Mouse (Mus musculus): Measurements from ENCODE around the gene Miga2.
"Not testable (repeated sequence)": the region's sequence is repeated elsewhere in the genome, so short reads cannot be mapped to it uniquely, and the experiment has no call there.

Gene Miga2

GRCm38 (mm10) chr2:30399191-30400171 is 35.4 kb downstream of the Miga2 start:
- DNase-seq: peak; percentile 75 to 80

GRCm38 (mm10) chr2:30401581-30401980 is 37.5 kb downstream of the Miga2 start:
- DNase-seq: no peak

DNA sequence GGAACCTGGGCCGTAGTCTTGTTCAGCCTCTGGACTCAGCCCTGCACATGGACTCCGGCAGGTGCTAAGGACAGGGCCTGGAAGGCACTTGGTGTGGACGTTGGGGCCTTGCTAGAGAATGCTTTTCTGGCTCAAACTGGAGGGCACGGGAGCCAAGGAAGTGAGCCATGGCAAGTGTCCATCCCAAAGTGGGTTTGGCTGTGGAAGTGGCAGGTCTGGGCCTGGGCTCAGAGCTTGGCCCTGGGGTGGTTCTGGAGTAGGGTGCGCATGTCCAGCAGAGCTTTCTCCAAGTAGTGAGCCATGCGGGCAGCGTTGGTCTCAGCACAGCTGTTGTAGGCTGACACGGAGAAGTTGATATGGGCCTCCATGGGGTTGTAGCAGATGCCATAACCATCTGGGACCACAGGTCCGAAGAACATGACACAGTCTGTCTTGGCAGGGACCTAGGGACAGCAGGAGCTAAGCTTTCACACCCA is 38.4 kb downstream of the Miga2 start:
- DNase-seq: peak; percentile 59 to 60

- no peak for DNase-seq
Observed at GRCm38 (mm10) chr2:30402843-30403242, 38.8 kb downstream of the Miga2 start.

GRCm38 (mm10) chr2:30403870-30404269 is 39.8 kb downstream of the Miga2 start:
- peak in 1 of 2 experiments; percentile 40 for DNase-seq

DNA sequence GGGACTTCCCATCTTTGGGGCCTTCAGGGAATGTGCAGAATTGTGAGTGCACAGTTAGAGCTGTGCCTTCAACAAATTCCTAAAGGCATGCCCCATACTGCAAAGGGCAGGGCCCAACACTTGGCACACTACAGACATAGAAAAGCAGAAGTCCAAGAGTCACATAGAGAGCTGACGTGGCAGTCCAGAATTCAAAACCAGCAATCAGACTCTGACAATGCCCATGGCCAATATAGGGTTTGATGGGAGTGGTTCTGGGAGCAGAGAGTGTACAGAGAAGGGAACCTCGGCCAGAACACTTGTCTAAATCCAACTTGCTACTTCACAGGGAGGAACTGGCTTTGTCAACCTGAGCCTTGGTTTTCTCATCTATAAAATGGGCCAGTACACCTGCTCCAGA is 43.2 kb downstream of the Miga2 start:
- DNase-seq: no peak

GRCm38 (mm10) chr2:30407778-30408177 is 43.7 kb downstream of the Miga2 start:
- DNase-seq: no peak

- no peak for DNase-seq
Observed at GRCm38 (mm10) chr2:30408452-30409100, 44.5 kb downstream of the Miga2 start.

GRCm38 (mm10) chr2:30409454-30410176 is 45.6 kb downstream of the Miga2 start:
- no peak for DNase-seq

GRCm38 (mm10) chr2:30413038-30413973 is 49.3 kb downstream of the Miga2 start:
- DNase-seq: peak; percentile 31 to 32

DNA sequence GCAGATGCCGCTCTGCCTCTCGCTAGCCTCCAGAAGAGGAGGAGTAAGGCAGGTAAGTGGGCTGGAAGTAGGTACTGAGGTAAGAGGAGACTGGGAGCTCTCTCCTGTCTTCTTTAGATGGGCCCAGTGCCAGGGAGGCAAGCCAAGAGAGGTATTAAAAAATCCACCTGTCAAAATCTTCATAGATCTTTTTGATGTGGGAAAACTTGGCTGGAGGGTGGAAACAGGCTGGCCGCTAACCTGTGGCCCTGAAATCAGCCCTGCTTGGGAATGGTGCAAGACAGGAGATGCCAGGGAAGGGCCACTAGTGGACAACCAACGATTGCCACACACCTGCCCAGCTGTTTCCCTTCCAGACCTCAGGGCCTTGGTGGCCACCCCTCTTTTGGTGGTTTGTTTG is 50.1 kb downstream of the Miga2 start:
- peak; percentile 54 to 55 for DNase-seq

DNA sequence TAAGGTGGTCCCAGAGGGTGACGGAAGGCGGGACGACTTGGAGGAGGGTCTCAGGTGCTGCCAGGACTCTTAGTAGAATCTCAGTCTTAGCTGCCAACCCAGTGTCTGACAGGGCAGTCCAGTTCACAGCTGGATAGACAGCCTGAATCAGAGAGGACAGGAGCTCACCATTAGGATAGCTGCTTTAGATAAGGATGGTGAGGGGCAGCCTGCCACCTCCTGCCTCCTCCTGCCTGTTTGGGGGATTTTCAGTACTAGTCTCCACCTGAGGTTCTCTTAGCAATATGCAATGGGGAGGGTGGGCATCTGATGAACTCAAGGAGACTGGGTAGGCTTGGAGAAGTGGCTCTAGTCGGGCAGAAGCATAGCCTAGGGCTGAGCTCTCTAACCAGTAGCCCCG is 50.6 kb downstream of the Miga2 start:
- DNase-seq: no peak

DNA sequence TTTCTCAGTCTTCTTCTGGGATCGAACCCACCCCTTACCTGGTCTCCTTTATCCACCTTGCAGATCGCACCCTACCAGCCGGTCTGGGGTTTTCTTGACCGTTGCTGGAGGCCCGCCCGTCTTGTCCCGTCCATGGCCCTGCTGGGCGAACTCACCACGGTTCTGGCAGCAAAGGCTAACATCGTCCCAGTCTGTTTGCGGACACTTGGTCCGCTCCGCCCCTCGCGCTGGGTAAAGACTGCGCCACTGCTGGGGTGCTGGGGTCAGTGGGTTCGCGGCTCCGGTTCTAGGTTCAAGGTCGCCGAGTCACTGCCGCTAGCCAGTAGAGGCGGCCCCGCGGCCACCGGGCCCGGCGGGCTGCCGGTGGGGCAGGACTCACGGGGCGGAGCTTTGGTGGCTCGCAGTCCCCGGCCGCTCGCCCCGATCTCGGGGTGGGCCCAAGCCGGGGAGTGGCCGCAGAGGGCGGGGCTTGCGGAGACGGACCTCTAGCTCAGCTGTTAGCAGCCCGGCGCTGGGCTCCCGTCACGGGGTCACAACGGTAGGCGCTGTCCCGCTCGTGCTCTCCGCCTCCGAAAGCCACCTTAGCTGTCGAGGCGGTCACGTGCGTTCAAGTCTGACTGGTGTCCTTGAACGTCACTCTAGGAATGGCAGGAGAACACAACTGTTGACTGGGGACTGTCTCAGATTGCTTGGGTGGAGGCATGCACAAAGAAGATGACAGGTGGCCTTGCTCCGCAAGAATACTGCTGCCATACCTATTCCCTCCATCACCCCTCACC is 51.3 kb downstream of the Miga2 start, which contains the start of gene Crat:
Crat (minus strand) TSS at position 657 of the 779 bp plus-strand sequence.
- DNase-seq: peak; percentile 89 to 94

DNA sequence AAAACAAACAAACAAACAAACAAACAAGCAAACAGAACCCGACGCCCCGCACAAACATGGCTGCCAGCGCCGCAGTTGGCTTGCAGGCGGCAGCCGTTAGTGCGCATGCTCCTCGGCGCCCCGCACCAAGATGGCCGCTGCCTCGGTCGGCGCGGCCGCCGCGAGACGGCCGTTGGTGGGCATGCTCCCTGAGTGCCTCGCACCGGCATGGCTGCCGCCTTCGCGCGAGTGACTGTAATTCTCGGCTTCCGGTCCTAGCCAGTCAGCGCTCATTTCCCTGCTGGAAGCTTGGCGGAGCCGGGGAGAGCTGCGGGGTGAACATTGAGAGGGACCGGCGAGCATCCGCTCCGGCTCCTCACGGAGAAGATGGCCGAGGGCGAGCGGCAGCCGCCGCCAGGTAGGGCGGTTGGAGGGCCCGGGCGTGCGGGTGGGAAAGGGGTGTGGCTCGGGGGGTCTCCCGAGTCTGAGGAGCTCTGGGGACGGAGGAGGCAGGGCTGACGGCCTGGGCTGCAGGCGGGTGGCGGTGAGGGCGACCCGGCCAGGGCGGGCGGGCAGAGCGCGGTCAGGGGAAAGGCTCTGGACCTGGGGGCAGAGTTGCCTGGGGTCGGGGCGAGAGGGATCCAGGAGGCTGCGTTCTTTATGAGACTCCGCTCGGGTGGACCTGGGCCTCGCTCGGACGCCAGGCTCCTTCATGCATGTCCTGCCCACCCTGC is 52.1 kb downstream of the Miga2 start, which contains the start of gene Ptpa:
Ptpa (plus strand) TSS at position 104 of the 713 bp plus-strand sequence.
- peak; percentile 93 to 94 for DNase-seq

DNA sequence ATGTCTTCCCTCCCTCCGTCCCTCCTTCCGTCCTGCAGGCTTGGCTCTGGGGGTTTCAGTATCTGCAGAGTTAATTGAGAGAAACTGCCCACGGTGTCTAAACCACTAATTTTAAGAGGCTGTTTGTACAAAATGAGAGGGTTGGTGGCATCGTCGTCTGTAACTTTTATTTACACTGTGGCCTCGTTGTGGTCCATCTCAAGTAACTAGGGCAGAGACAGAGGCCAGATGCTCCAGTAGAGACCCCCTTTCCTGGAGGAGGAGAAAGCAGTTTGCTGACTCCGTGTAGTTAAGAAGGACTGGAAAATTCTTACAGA is 52.6 kb downstream of the Miga2 start:
- no peak for DNase-seq

DNA sequence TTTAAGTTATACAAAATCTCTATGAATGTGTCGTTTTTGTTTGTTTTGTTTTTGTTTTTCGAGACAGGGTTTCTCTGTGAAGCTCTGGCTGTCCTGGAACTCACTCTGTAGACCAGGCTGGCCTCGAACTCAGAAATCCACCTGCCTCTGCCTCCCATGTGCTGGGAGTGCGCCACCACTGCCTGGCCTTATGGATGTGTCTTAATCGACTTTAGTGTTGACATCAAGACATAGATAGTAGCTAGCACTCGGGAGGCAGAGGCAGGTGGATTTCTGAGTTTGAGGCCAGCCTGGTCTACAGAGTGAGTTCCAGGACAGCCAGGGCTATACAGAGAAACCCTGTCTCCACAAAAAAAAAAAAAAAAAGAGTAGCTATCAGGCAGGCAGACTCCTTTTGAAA is 53.1 kb downstream of the Miga2 start:
- not testable (repeated sequence) for DNase-seq

DNA sequence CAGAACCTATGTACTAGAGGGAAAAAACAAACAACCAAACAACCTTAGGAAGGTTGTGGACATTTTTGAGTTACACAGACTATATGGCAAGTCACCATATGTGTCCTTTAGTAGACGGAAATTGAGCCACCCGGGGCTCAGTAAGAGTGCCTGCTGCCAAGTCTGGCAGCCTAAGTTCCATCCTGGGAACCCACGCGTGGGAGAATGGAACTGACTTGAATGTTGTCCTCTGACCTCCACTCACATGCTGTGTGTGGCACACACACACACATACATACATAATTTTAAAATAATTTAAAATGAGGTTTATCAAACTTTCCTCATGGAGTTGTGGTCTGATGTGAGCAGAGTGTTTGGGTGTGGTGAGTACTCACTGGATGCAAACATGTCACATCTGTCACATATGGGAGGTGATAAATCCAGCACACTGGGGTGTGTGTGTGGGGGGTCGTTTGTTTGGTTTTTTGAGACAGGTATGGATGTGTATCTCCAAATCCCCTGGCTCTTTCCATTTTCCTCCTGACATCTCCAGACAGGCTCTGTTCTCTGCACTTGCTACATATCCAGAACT is 53.6 kb downstream of the Miga2 start:
- DNase-seq: no peak

DNA sequence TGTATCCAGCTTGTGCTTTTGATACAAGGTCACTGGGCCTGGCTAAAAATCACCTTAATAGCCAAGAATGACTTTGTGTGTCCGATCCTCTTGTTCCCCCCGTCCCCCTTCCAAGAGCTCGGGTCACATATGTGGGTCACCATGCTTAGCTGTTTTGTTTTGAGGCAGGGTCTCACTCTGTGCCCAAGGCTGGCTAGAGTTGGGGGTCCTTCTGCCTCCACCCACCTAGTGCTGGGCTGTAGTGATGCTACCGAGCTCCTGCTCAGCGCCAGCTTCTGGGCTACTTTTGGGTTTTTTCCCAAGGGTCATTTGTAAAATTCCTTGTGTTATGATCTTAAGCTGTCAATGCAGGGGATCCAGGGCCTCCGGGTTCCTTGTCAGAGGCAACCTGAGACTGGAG is 54.2 kb downstream of the Miga2 start:
- DNase-seq: no peak

DNA sequence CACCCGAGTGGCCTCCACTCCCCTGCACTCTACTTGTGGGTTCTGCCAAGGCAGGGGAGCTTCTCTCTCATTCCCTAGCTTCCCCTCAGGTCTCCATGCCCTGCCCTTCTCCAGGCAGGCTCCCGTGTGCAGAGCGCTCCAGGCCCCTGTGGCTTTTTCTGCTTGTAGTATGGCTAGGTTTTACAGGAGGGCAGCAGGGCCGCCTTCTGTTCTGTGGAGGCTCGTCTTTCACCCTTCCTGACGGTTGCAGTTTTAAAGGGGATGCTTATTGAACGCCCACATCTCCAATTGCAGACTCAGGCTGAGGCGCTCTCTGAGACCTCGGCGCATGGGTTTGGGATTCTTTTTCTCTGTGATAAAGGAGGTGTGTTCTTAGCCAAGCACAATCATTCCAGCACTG is 55.1 kb downstream of the Miga2 start:
- no peak for DNase-seq

- no peak for DNase-seq
Observed at GRCm38 (mm10) chr2:30421432-30421831, 57.4 kb downstream of the Miga2 start.
